Mouse (Mus musculus) limb, embryonic 12.5 days (tissue): ENCODE data around the gene Olfr1209. TPM values are rescaled to one million over a fixed set of nuclear protein-coding genes. Genes with fewer than 3 reads are reported as not detected.

Experiments used
- ATAC-seq: fragments of 200-750 bp; cut with Nextera tagmentation; 2 replicates; pipeline ENCODE4 v1.8.0; 2017; ENCODE audit warnings: low read depth, moderate TSS enrichment; ENCODE audit not compliant: insufficient number of reproducible peaks, insufficient read depth, low FRiP score, low TSS enrichment
- H3K27ac ChIP-seq: fragments of 300-500 bp; sonication (generic); 2 replicates; pipeline ENCODE4 v1.5.1; 2016; ENCODE audit warnings: mild to moderate bottlenecking, moderate library complexity
- H3K27me3 ChIP-seq: fragments of 300-500 bp; sonication (generic); 2 replicates; pipeline ENCODE4 v1.6.1; 2016; ENCODE audit warnings: mild to moderate bottlenecking, moderate library complexity
- H3K36me3 ChIP-seq: fragments of 300-500 bp; sonication (generic); 2 replicates; pipeline ENCODE4 v1.6.1; 2016; ENCODE audit warnings: mild to moderate bottlenecking, moderate library complexity
- H3K4me1 ChIP-seq: fragments of 300-500 bp; sonication (generic); replicated peaks from 2 replicates; pipeline ENCODE4 v1.6.1; 2016
- H3K4me2 ChIP-seq: fragments of 300-500 bp; sonication (generic); 2 replicates; pipeline ENCODE4 v1.6.1; 2016; ENCODE audit warnings: mild to moderate bottlenecking, moderate library complexity
- H3K4me3 ChIP-seq: fragments of 300-500 bp; sonication (generic); replicated peaks from 2 replicates; pipeline ENCODE4 v1.5.1; 2016; ENCODE audit warnings: mild to moderate bottlenecking
- H3K9ac ChIP-seq: fragments of 300-500 bp; sonication (generic); replicated peaks from 2 replicates; pipeline ENCODE4 v1.6.1; 2016; ENCODE audit warnings: mild to moderate bottlenecking, moderate library complexity
- H3K9me3 ChIP-seq: fragments of 300-500 bp; sonication (generic); 2 replicates; pipeline ENCODE4 v1.6.1; 2016; ENCODE audit warnings: mild to moderate bottlenecking, moderate library complexity
- WGBS: fragments of 180-500 bp; shearing (Covaris S2); methylation state at CpG from one replicate; pipeline ENCODE4 v1.1.7; 2016; 5-methylcytosine and 5-hydroxymethylcytosine counted together
- polyA plus RNA-seq: library from polyadenylated mRNA; unstranded; fragments of >200 nt; fragmentation: Nextera tagmentation; extraction: Ambion mirVana; gene quantifications from 2 replicates; pipeline ENCODE4 v1.2.1, GENCODE M21; 2016

The Olfr1209 gene
- not detected in 2 replicates for polyA plus RNA-seq

- H3K4me1 ChIP-seq, result no peaks in the 10 kb centered on the region
- no peak within 1 kb of the TSS for H3K4me3 ChIP-seq
- no peak within 1 kb of the TSS for H3K9ac ChIP-seq
- H3K36me3 ChIP-seq, result no peaks in the 10 kb centered on the region
- no peak within 1 kb of the TSS for H3K27ac ChIP-seq
- H3K27me3 ChIP-seq, result no peaks in the 10 kb centered on the region
- H3K4me2 ChIP-seq, result no peak within 1 kb of the TSS
- no peak for ATAC-seq
- WGBS, result 89% methylated on average over 3 of the region's 3 CpGs
- H3K9me3 ChIP-seq, result no peaks in the 10 kb centered on the region
These were observed at the start of gene Olfr1209 for GRCm38 (mm10) chr2:88915057-88915456. Olfr1209 (minus strand) TSS chr2:88915157.

- Histone ChIP-seq H3K9ac (no peak within 1 kb of the TSS), H3K4me2 (no peak within 1 kb of the TSS), H3K4me3 (no peak within 1 kb of the TSS), H3K4me1 (no peaks in the 10 kb centered on the region), H3K36me3 (no peaks in the 10 kb centered on the region), H3K9me3 (no peaks in the 10 kb centered on the region), H3K27me3 (no peaks in the 10 kb centered on the region), H3K27ac (no peak within 1 kb of the TSS)
- ATAC-seq, result no peak
These were observed 38.7 kb upstream of the Olfr1209 start, which contains the start of gene Olfr1212 for GRCm38 (mm10) chr2:88953669-88954068. Olfr1212 (plus strand) TSS chr2:88953969.

- WGBS, result 91% methylated on average over 1 of the region's 1 CpGs
- H3K9me3 ChIP-seq, result no peaks in the 10 kb centered on the region
- H3K4me3 ChIP-seq, result no peak within 1 kb of the TSS
- H3K27ac ChIP-seq, result no peak within 1 kb of the TSS
- H3K4me2 ChIP-seq, result no peak within 1 kb of the TSS
- no peaks in the 10 kb centered on the region for H3K36me3 ChIP-seq
- H3K9ac ChIP-seq, result no peak within 1 kb of the TSS
- H3K4me1 ChIP-seq, result no peaks in the 10 kb centered on the region
- no peak for ATAC-seq
- no peaks in the 10 kb centered on the region for H3K27me3 ChIP-seq
These were observed 23.1 kb upstream of the Olfr1209 start, which contains the start of gene Olfr1211 for GRCm38 (mm10) chr2:88938011-88938410. Olfr1211 (minus strand) TSS chr2:88938111.

GRCm38 (mm10) chr2:88902211-88902610, 12.7 kb downstream of the Olfr1209 start, which contains the start of gene Olfr1208:
Olfr1208 (minus strand) TSS chr2:88902311.
- no peak within 1 kb of the TSS for H3K4me3 ChIP-seq
- ATAC-seq, result no peak

GRCm38 (mm10) chr2:88862931-88863330, 52.0 kb downstream of the Olfr1209 start, which contains the start of gene Olfr1206:
Olfr1206 (plus strand) TSS chr2:88863231.
- Histone ChIP-seq H3K4me2 (no peak within 1 kb of the TSS), H3K4me1 (no peaks in the 10 kb centered on the region), H3K9me3 (no peaks in the 10 kb centered on the region), H3K27ac (no peak within 1 kb of the TSS), H3K9ac (no peak within 1 kb of the TSS), H3K36me3 (no peaks in the 10 kb centered on the region), H3K4me3 (no peak within 1 kb of the TSS), H3K27me3 (no peaks in the 10 kb centered on the region)
- ATAC-seq, result no peak
- 81% methylated on average over 2 of the region's 2 CpGs for WGBS

More at GRCm38 (mm10) chr2:88902211-88902610, 12.7 kb downstream of the Olfr1209 start, which contains the start of gene Olfr1208:
- H3K27me3 ChIP-seq, result no peaks in the 10 kb centered on the region
- H3K36me3 ChIP-seq, result no peaks in the 10 kb centered on the region
- no peak within 1 kb of the TSS for H3K9ac ChIP-seq
- H3K4me1 ChIP-seq, result no peaks in the 10 kb centered on the region
- no peaks in the 10 kb centered on the region for H3K9me3 ChIP-seq
- H3K27ac ChIP-seq, result no peak within 1 kb of the TSS
- H3K4me2 ChIP-seq, result no peak within 1 kb of the TSS

Other genes with a start within 250 kb of the Olfr1209 start
- not detected in 2 replicates for gene Olfr1193, start 239.5 kb downstream of the Olfr1209 start, polyA plus RNA-seq
- not detected in 2 replicates for gene Olfr1195, start 226.0 kb downstream of the Olfr1209 start, polyA plus RNA-seq
- gene Olfr1196, start 210.6 kb downstream of the Olfr1209 start, polyA plus RNA-seq, result not detected in 2 replicates
- not detected in 2 replicates for gene Olfr1197, start 182.8 kb downstream of the Olfr1209 start, polyA plus RNA-seq
- not detected in 2 replicates for gene Olfr1198, start 163.8 kb downstream of the Olfr1209 start, polyA plus RNA-seq
- gene Olfr1199, start 154.7 kb downstream of the Olfr1209 start, polyA plus RNA-seq, result not detected in 2 replicates
- gene Olfr1200, start 144.7 kb downstream of the Olfr1209 start, polyA plus RNA-seq, result not detected in 2 replicates
- gene Olfr1201, start 122.1 kb downstream of the Olfr1209 start, polyA plus RNA-seq, result not detected in 2 replicates
- gene Olfr1202, start 100.7 kb downstream of the Olfr1209 start, polyA plus RNA-seq, result 0.05 TPM in 1 of 2 replicates, not detected in the other
- gene Olfr1205, start 85.4 kb downstream of the Olfr1209 start, polyA plus RNA-seq, result not detected in 2 replicates
- gene Olfr1204, start 65.9 kb downstream of the Olfr1209 start, polyA plus RNA-seq, result not detected in 2 replicates
- not detected in 2 replicates for gene Olfr1206, start 51.9 kb downstream of the Olfr1209 start, polyA plus RNA-seq
- not detected in 2 replicates for gene Olfr1208, start 12.8 kb downstream of the Olfr1209 start, polyA plus RNA-seq
- not detected in 2 replicates for gene Olfr1211, start 23.0 kb upstream of the Olfr1209 start, polyA plus RNA-seq
- gene Olfr1212, start 38.8 kb upstream of the Olfr1209 start, polyA plus RNA-seq, result not detected in 2 replicates
- not detected in 2 replicates for gene Gm13762, start 65.1 kb upstream of the Olfr1209 start, polyA plus RNA-seq
- not detected in 2 replicates for gene Olfr1214, start 77.5 kb upstream of the Olfr1209 start, polyA plus RNA-seq
- not detected in 2 replicates for gene Olfr1215, start 91.8 kb upstream of the Olfr1209 start, polyA plus RNA-seq
- not detected in 2 replicates for gene Olfr1216, start 103.2 kb upstream of the Olfr1209 start, polyA plus RNA-seq
- not detected in 2 replicates for gene Olfr1217, start 116.9 kb upstream of the Olfr1209 start, polyA plus RNA-seq
- gene Olfr1218, start 146.0 kb upstream of the Olfr1209 start, polyA plus RNA-seq, result not detected in 2 replicates
- gene Olfr1219, start 168.4 kb upstream of the Olfr1209 start, polyA plus RNA-seq, result not detected in 2 replicates
- not detected in 2 replicates for gene Olfr1220, start 191.7 kb upstream of the Olfr1209 start, polyA plus RNA-seq
- gene Olfr1221, start 202.1 kb upstream of the Olfr1209 start, polyA plus RNA-seq, result not detected in 2 replicates
- not detected in 2 replicates for gene Olfr1222, start 217.9 kb upstream of the Olfr1209 start, polyA plus RNA-seq
- gene Olfr1223, start 236.4 kb upstream of the Olfr1209 start, polyA plus RNA-seq, result not detected in 2 replicates
- not detected in 2 replicates for gene Olfr1224-ps1, start 248.9 kb upstream of the Olfr1209 start, polyA plus RNA-seq